Mouse (Mus musculus) MN1 (cell line): ENCODE measurements around the gene Kctd20.

Experiments used
- DNase-seq: peaks from one replicate; pipeline ENCODE4 v3.0.0-alpha.2; 2016; ENCODE audit warnings: low spot score

The Kctd20 gene

DNA sequence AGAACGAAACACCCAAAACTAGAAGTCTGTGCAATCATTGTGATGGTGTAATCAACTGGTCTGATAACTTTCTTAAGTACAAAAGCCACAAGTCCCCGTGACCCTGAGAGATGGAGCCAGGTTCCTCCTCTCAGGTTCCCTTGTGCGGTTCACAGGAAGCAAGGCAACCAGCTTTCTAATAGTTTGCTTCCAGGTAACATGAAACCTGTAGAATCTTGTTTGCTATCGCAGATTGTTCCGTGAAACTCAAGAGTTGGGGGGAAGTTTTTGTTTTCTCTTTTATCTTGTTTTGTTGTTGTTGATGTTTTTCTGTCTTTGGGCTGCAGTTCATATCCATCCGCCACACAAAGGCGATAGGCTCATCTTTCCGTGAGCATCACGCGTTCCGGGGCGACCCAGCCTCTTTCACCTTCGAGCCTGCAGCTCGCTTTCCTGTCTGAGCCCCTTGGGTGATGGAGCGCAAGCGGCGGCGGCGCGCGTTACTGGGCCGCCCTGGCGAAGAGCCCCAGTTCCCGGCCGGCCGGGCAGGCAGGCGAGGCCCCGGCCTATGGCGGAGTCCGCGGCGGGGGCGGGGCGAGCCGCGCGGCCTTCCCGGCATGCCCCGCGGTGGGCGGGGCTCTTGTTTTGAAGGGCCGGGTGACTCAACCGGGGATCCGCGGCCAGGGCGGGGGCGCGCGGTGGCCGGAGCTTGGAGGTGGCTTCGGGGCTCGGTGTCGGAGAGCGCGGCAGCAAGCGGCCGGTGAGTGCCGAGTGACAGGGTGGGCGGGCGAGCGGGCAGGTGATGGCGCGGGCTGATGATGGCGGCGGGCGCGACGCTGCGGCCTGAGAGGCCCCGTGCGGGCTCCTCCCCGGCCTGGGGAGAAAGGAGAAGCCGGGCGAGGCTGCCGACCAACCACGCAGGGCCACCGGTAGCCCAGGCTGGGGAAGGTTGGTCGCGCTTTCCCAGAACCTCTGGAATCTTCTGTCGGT is at the start of gene Kctd20:
Gene Kctd20 (plus strand): TSS at position 120 of the 969 bp plus-strand sequence.
- DNase-seq = peak; percentile 94

DNA sequence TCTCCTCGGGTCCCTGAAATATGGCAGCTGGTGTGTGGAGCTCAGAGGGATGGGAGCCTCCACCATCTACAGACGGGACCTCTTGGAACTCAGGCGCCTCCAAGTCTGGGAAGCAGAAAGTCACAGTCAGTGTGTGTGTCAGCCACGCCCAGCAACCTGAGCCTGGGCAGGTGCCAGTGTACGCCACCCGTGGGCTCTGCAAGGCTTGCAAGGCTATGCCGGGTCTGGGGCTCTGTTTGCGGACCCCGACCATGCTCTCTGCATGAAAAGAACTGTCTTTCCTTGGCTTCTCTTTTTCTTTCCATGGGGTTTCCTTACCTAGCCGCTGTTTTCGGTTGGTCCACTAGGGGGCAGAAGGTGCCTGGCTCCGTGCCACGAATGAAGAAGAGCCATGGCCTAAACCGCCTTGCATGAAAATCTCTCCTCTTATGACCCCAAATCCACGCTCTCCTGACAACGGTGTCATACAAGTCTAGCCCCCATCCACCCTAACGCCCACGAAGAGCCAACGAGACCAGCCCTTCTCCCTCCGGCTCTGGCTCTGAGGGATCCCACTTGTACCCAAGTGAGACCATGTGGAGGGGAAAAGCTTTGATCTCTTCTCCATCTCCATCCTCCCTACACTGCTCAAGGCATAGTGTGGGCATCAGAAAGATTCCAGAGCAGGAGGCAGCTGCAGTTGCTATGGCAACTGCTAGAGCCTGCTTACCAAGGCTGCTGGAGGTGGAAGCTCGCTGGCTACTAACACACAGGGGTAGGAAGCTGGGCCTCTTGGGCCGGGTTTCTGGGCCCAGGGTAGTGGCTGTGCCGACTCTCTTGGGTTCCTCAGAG is 47.0 kb upstream of the Kctd20 start:
- DNase-seq = peak; percentile 68

DNA sequence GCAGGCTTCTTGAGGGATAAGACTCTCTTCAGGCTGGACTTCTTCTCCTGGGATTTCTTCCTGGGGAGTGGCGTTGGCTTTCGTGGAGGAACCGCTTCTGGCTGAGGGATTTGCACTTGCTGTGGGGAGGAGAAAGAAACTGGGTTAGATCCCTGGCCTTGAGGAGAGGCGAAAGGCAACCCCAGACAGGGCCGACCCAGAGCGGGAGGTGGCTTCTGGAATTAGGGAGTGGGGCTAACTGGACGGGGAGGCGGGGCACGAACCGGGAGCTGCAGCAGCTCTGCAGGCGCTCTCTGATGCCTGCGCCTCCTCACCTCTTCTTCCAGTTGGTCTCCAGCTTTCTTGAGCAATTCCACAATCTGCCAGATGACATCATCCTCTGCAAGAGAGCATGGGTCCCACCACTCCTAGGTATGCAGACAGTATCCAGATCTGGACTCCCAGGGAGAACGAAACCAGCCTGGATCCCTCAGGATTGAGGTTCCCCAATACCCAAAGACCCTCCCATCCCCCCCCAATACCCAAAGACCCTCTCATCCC is 46.3 kb upstream of the Kctd20 start:
- DNase-seq = peak; percentile 60

DNA sequence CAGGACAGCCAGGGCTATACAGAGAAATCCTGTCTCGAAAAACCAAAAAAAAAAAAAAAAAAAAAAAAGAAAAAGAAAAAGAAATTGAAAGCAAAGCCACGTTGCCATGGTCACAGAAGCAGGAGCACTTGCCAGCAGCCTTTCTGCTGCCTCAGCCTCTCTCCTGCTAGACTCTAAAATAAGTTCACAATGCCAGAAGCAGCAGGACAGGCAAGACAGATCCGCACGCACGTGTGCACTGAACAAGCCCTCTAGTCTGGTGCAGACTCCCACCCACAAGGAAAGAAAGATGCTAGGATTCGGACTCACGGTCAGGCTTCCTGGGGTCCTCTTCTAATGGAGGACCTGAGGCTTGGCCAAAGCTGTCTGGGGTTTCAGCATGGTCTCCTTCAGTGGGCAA is 43.8 kb upstream of the Kctd20 start:
- no peak for DNase-seq

DNA sequence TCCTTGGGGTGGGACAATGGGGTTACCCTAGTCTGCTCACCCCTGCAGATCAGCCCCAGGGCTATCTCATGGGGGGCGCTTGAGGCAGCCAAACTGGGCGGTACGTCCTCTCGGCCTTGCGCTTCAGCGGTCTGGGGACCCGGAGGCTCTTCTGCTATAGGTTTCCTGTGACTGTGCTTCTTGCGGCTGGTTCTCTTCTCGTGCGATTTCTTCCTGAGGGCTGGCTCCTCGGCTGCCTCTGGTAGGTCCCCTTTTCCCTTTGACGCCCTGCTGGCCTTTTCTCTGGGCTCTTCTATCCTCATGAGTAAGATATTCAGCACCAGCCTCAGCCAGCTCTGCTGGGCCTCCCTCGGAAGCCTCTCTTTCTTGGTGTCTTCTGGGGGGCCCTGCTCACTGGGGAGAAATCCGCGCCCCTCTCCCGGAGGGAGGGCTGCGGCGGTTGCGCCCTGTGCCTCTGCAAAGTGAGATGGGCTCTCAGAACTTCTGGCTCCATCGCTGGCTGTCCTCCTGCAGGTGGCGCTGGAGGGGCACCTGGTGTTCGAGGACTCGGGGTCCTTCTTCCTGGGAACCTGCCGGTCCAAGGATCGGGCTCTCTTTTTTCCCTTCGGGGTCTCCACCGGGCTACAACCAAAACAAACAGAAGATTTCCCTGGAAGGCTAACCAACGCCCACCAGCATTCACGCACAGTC is 42.4 kb upstream of the Kctd20 start:
- DNase-seq = no peak

DNA sequence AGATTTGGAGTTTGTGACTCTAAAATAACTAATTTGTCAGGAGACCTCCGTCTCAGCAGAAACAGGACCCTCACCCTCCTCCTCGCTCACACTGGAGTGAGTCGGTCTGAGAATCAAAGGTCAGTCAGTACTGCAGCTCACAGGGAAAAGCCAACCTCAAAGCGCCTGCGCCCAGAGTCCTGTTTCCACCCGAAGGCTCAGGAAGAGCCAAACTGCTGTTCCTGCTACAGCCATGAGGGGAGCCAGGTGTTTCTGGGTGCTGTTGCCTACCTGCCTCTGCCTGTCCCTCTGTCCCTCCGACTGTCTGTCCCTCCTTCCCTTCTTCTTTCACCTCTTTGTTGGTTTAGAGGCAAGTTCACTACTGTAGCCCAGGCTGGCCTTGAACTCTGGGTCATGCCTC is 41.6 kb upstream of the Kctd20 start:
- no peak for DNase-seq

DNA sequence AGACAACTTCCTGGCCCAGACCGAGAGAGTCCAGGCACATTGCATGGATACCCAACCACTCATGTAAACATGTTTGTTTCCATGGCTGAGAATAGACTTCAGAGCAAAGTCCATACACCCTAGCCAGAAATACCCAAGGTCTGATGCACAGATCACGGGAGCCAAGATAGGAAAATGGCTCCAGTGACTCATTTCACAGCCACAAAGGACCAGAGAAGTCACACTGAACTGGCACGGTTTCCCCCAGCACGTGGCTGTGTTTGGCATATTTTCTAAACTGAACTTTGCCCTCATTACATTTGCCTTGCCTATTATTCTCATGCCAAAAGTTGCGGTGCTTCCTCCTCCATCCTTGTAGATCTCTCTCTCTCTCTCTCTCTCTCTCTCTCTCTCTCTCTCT is 38.5 kb upstream of the Kctd20 start:
- peak; percentile 37 for DNase-seq

DNA sequence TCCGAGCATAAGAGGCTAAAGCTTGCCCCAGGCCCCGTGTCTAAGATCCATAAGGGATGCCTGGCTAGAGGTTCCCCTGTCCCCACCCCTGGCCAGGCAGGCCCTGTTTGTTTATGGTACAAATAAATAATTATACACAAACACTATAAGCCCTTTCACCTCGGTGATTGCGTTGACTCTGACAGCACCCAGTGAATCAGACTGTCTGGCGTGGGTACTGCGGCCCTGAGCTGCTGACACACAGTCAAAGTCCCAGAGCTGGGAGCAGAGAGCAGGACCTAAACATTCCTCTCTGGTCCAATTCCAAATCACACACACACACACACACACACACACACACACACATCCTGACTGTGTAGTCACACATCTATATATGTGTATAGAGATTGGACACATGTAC is 37.8 kb upstream of the Kctd20 start:
- DNase-seq = no peak

DNA sequence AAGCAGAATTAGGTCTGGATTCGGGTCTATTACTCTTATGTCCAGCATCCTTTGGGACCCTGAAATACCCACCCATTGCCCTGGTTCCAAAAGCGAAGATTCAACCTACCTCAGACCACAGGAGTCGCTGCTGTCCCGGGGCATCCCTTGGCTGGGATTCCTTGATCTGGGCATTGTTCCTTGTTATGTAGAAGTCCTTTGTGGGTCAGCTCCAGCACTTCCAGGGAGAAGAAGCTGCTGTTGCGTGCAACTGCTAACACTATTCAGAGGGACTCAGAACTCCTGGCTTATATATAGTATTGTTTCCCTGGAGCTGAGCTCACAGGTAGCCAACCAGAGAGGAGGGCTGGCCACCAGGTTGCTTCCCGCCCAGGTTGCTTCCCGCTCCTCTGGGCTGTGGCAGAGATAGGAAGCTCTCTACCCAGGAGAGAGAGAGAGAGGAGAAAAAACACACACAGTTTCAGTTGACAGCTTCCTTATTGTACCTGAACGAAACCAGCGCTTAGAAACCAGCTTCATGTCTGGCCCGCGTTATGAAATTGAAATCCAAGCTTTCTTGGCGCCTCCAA is 36.6 kb upstream of the Kctd20 start, which contains the start of gene 4930539E08Rik:
Gene 4930539E08Rik (minus strand): TSS at position 265 of the 569 bp plus-strand sequence.
- DNase-seq = no peak

DNA sequence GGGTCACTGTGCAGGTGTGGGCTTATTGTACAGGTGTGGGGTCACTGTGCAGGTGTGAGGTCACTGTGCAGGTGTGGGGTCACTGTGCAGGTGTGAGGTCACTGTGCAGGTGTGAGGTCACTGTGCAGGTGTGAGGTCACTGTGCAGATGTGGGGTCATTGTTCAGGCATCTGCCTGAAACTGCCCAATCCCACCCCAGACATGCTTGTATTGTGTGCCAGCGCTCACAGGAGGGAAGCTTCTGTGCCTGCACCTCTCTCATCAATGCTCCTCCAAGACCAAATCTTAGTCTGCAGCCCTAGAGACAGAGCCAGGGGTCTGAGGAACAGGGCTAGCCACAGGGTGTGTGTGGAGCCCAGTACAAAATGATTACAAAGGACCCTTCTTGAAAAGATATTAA is 35.2 kb upstream of the Kctd20 start:
- no peak for DNase-seq

DNA sequence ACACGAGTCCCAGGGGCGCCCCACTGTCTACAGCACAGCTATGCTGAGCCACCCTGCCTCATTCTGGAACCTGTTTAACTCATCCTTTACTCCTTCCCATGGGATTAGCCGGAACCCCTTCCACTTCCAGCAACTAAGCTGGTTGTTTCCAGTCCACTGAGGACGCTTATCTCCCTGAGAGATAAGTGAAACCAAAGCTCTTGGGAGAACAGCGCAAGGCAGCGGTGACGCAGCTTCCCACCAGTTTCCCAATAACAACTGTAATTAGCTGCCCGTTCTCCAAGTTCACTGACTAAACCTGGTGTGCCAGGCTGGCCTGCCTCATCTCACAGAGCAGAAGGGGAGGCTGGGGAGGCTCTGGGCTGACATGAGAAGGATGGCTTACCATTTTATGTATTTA is 30.7 kb upstream of the Kctd20 start:
- DNase-seq = peak; percentile 60

DNA sequence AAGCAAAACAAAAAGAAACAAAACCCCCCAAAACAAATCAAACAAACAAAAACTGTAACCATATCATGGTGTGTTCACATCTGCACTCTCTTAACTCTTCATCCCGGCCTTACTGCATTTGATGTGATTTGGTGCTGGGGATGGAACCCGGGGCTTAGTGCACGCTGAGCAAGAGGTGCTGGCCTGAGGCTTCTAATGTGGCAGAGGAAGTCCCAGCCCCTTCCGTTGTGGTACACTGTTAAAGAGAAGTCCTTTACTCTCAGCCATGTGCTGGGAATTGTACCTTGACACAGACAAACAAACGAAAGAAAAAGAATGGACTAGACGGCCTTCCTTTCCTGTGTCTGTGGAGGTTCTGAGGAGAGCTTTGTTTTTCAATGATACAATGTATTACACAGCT is 29.7 kb upstream of the Kctd20 start:
- no peak for DNase-seq

DNA sequence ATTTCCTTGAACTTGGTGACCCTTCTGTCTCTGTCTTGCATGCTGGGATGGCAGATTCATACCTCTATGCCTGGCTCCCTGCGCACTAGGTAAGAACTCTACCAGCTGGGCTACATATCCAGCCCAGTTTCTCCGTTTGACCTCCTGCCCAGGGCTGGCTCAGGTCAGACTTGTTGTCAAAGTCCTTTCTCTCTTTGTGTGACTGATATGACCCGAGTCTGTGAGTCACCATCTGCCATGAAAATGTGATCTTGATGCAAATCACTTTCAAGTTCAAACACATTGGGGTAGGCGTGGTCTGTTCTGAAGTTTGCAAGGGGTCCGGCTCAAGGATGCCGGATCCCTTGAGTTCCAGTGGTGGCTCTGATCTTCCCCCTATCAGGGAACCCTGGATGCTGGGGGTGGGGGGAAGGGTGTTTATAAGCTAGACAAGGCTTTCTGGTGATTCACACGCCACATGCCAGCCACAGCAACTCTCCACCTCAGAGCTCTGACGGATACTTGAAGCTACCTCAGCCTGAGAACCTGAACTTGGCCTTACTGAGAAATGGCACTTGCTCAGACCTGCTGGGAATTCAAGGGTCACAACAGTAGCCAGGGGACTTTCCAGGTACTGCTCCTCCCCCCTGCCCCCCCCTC is 26.7 kb upstream of the Kctd20 start:
- no peak for DNase-seq

DNA sequence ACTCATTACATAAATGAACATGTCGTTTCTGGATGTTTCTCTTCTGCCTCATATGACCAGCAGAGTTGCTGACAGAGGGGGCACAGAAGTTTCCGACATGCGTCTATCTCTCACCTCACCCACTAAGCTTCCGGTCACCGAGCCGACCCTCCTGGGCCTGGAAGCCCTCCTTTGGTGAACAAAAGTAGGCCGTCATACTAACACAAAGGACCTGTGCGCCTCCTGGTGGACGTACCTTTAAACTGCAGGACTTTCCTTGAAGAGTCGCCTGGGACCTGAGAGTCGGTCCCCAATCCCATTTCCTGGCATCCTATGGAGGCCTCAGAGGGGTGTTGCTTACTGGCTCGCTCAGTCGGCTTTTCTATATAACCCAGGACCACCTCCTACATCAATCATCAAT is 25.4 kb upstream of the Kctd20 start:
- peak; percentile 76 for DNase-seq

DNA sequence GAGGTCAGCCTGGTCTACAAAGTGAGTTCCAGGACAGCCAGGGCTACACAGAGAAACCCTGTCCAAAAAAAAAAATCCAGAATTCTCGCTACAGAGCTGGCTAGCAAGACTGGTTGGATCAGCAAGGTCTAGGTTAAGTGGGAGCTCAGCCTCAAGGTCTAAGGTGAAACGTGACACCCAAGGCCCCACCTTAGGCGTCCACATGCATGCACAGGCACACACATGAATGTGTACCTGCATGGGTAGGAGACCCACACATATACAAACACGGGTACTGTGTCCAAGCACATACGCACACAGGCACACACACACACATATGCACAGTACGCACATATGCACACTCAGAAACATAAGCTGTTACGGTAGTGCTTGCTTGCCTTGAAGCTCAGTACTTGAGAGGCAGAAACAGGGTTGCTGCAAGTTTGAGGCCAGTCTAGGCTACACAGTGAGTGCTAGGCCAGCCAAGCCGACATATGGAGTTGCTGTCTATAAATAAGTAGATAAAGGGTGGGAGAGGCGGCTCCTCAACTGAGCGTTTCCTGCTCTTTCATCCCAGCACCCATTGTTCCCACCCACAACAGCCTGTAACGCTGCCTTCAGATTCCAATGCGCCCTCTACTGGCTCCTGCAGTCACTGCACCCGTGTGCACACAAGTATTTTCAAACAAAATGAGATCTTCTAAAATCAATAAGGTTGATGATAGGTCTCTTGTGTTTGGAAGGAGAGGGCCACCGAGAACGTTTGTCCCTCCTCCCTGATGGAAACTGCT is 24.7 kb upstream of the Kctd20 start:
- DNase-seq = peak; percentile 54

DNA sequence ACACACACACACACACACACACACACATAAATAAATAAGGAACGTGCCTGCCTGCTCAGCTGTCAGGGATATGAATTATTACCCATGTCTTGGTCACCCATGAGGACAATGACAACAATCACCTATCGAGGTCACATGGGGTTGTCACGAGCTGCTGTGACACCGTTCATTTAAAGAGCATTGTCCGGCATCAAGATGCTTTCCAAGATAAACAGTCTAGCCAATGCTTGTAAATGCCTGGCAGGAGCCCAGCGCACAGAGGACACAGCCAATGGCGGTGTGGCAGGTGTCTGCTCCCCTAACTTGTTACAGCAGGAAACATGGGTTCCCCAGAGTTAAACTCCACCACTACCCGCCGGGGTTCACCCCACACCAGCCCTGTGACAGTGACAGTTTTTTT is 23.7 kb upstream of the Kctd20 start:
- no peak for DNase-seq

DNA sequence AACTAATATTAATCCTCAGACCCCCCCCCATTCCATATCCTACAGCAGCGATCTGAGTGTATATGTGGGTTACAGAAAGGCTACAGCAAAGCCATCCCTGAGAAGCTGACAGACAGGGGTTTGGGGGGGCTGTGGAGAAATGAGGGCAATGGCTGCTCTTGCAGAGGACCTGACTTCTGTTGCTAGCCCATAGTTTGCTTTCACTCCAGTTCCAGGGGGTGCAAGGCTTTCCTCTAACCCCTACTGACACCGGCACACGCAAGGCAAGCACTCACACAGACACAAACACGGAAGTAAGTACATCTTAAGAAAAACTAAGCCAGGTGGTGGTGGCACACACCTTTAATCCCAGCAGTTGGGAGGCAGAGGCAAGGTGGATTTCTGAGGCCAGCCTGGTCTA is 22.4 kb upstream of the Kctd20 start:
- no peak for DNase-seq

DNA sequence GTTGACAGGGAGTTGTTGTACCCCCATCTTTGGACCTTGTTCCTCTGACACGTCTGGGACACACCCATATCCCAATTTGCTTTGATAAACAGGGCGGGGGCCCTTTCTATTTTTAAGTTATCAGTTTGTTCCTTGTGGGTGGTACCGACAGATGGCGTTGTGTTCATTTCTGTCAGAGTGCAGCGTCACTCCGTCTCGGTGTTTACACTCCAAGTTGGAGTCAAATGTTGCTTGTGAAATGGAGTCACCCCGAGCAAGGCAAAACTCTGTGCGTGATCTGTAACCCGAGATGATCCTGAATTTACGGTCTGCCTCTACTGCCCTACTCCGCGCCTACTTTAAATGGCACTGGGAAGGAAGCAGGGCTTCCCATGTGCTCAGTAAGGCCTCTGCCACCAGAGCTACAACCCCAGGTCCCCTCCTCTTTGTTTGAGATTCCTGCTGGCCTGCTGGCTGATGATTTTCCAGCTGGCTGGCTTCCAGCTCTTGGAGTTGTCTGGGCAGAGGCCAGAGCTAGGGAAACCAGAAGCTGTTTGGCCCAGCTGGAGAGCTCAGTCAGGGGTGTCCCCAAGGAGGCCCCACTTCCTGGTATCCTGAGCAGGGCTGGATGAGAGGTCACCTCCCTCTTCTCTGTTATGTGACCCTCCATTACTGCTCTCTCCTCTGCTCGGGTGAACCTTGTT is 21.2 kb upstream of the Kctd20 start:
- DNase-seq = peak; percentile 96

DNA sequence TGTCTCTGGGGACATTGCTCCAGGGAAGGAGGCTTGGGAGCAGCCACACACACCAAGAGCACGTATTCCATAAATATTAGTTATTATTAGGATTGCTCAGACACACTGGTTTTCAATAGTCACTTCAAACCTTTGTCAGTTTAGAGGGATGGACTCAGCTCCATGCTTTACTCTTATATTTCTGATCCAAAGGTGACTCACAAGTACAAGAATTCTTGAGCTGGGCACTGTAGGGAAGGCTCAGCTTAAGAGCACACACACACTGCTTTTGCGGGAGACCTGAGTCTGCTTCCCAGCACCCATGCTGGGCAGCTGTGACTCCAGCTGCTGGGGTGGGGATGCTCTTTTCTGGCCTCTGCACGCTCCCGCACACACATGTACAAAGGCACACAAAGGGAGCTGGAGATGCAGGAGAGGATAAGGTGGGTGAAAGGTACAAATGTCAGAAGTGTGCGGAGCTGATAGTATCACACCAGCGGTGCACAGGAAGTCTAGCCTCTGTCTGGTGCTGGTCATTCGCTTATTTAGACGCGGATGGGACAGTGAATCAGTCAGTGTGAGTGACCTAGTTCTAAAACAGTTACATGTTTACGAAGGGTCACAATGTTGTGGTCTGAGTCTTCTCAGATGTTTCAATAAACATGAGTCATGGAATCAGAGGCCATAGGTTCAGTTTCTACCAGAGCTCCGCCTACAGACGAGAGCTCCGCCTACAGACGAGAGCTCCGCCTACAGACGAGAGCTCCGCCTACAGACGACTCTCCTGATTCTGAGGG is 20.1 kb upstream of the Kctd20 start:
- peak; percentile 34 for DNase-seq
